Mouse (Mus musculus) cortical plate, adult 2 months (tissue): Measurements from ENCODE around the gene Aldh3a2. TPM values are rescaled to one million over a fixed set of nuclear protein-coding genes. Genes with fewer than 3 reads are reported as not detected.

Source experiments
- H3K27ac ChIP-seq: fragments of 200-500 bp; 2 replicates; pipeline ENCODE4 v1.5.1; 2012; ENCODE audit warnings: low read length, control low read depth, inconsistent platforms; ENCODE audit not compliant: insufficient read depth
- H3K4me1 ChIP-seq: fragments of 200-500 bp; 2 replicates; pipeline ENCODE4 v1.6.1; 2011; ENCODE audit warnings: low read length; ENCODE audit not compliant: control insufficient read depth, insufficient read depth
- H3K4me3 ChIP-seq: fragments of 200-500 bp; 2 replicates; pipeline ENCODE4 v1.5.1; 2011; ENCODE audit warnings: mild to moderate bottlenecking, low read length, control low read depth; ENCODE audit not compliant: insufficient read depth
- CTCF ChIP-seq: fragments of 200-500 bp; IDR thresholded peaks from 2 replicates; pipeline ENCODE4 v1.5.1; 2011; ENCODE audit warnings: mild to moderate bottlenecking, control low read depth, low read length; ENCODE audit not compliant: insufficient read depth; ENCODE audit errors: extremely low read depth
- POLR2A ChIP-seq: fragments of 200-500 bp; IDR thresholded peaks from 2 replicates; pipeline ENCODE4 v1.6.1; 2011; ENCODE audit warnings: mild to moderate bottlenecking, low read length, control low read depth; ENCODE audit not compliant: insufficient read depth; ENCODE audit errors: extremely low read depth
- polyA plus RNA-seq: library from polyadenylated mRNA; depleted of rRNA; stranded (reverse); fragments of >200 nt; gene quantifications from 2 replicates; pipeline ENCODE4 v1.2.3, GENCODE M21; 2012

Aldh3a2 gene
- polyA plus RNA-seq, 1 experiment = 47.5 TPM

- no peak for TF ChIP-seq CTCF
- TF ChIP-seq POLR2A = no peak
- H3K4me1 ChIP-seq = no peaks in the 10 kb centered on the region; the same call in 1 of the 2 replicates
- no peak overlapping the region for H3K27ac ChIP-seq
- no peak overlapping the region for H3K4me3 ChIP-seq
These were observed 7.2 kb upstream of the Aldh3a2 start for GRCm38 (mm10) chr11:61274421-61274820.

GRCm38 (mm10) chr11:61273928-61274327 is 6.7 kb upstream of the Aldh3a2 start:
- Histone ChIP-seq H3K4me1 (no peaks in the 10 kb centered on the region; the same call in 1 of the 2 replicates), H3K27ac (no peak overlapping the region), H3K4me3 (no peak overlapping the region)
- TF ChIP-seq POLR2A (no peak), CTCF (no peak)

GRCm38 (mm10) chr11:61271612-61272011 is 4.3 kb upstream of the Aldh3a2 start:
- no peak overlapping the region for H3K4me3 ChIP-seq
- no peaks in the 10 kb centered on the region for H3K4me1 ChIP-seq
- H3K27ac ChIP-seq = no peak overlapping the region
- TF ChIP-seq POLR2A (no peak), CTCF (no peak)

- Histone ChIP-seq H3K4me3 (no peak overlapping the region), H3K4me1 (no peaks in the 10 kb centered on the region), H3K27ac (no peak overlapping the region)
- no peak for TF ChIP-seq CTCF
- TF ChIP-seq POLR2A = no peak
These were observed 3.1 kb upstream of the Aldh3a2 start for GRCm38 (mm10) chr11:61270406-61270805.

GRCm38 (mm10) chr11:61268626-61269349 is 1.5 kb upstream of the Aldh3a2 start:
- TF ChIP-seq CTCF (no peak), POLR2A (no peak)
- Histone ChIP-seq H3K4me1 (no peaks in the 10 kb centered on the region), H3K4me3 (no peak overlapping the region), H3K27ac (no peak overlapping the region)

GRCm38 (mm10) chr11:61263841-61264240 is 3.4 kb downstream of the Aldh3a2 start:
- TF ChIP-seq POLR2A (no peak), CTCF (no peak)
- Histone ChIP-seq H3K4me1 (no peaks in the 10 kb centered on the region), H3K27ac (no peak overlapping the region), H3K4me3 (no peak overlapping the region)

- Histone ChIP-seq H3K4me3 (no peak overlapping the region), H3K4me1 (no peaks in the 10 kb centered on the region), H3K27ac (no peak overlapping the region)
- TF ChIP-seq POLR2A (no peak), CTCF (no peak)
These were observed 4.7 kb downstream of the Aldh3a2 start for GRCm38 (mm10) chr11:61262516-61262915.

- no peak for TF ChIP-seq CTCF
- no peak overlapping the region for H3K27ac ChIP-seq
- H3K4me3 ChIP-seq = no peak overlapping the region
- H3K4me1 ChIP-seq = no peaks in the 10 kb centered on the region
These were observed 8.2 kb downstream of the Aldh3a2 start for GRCm38 (mm10) chr11:61259106-61259505.

- Histone ChIP-seq H3K4me3 (no peak overlapping the region), H3K4me1 (no peaks in the 10 kb centered on the region), H3K27ac (no peak overlapping the region)
- TF ChIP-seq CTCF = no peak
- no peak for TF ChIP-seq POLR2A
These were observed 14.5 kb downstream of the Aldh3a2 start for GRCm38 (mm10) chr11:61252807-61253206.

GRCm38 (mm10) chr11:61251741-61252140 is 15.5 kb downstream of the Aldh3a2 start:
- no peak overlapping the region for H3K4me3 ChIP-seq
- TF ChIP-seq CTCF (no peak), POLR2A (no peak)
- H3K27ac ChIP-seq = no peak overlapping the region
- H3K4me1 ChIP-seq = no peaks in the 10 kb centered on the region

GRCm38 (mm10) chr11:61244406-61244805 is 22.9 kb downstream of the Aldh3a2 start:
- TF ChIP-seq CTCF (no peak), POLR2A (no peak)
- H3K4me1 ChIP-seq = no peaks in the 10 kb centered on the region
- no peak overlapping the region for H3K27ac ChIP-seq
- no peak overlapping the region for H3K4me3 ChIP-seq
